Mouse (Mus musculus): ENCODE data around the gene Nrxn3. TPM values are rescaled to one million over a fixed set of nuclear protein-coding genes. Genes with fewer than 3 reads are reported as not detected.

Gene Nrxn3
- polyA plus RNA-seq, 1 experiment from 2014 or later: 4.4 TPM

- H3K9me3 ChIP-seq: no peaks in the 10 kb centered on the region
- no peak overlapping the region for H3K27ac ChIP-seq (replicated peaks)
- H3K4me3 ChIP-seq: no peak overlapping the region
- no peaks in the 10 kb centered on the region for H3K36me3 ChIP-seq (replicated peaks)
- no peak for DNase-seq (ENCODE audit: low spot score)
- no peaks in the 10 kb centered on the region for H3K27me3 ChIP-seq (replicated peaks; ENCODE audit: low read depth, poor library complexity, severe bottlenecking)
- WGBS: 86% methylated on average over 3 of the region's 3 CpGs
- no peaks in the 10 kb centered on the region for H3K4me1 ChIP-seq
Measured at GRCm38 (mm10) chr12:90181566-90181965, 1458.9 kb downstream of the Nrxn3 start.

GRCm38 (mm10) chr12:90183021-90183420, 1460.3 kb downstream of the Nrxn3 start:
- no peak for DNase-seq (ENCODE audit: low spot score)
- no peak overlapping the region for H3K27ac ChIP-seq (replicated peaks)
- H3K27me3 ChIP-seq (replicated peaks; ENCODE audit: low read depth, poor library complexity, severe bottlenecking): no peaks in the 10 kb centered on the region
- WGBS: 73% methylated on average over 2 of the region's 2 CpGs
- H3K9me3 ChIP-seq: no peaks in the 10 kb centered on the region
- no peaks in the 10 kb centered on the region for H3K4me1 ChIP-seq
- H3K4me3 ChIP-seq: no peak overlapping the region
- no peaks in the 10 kb centered on the region for H3K36me3 ChIP-seq (replicated peaks)

- no peak for DNase-seq (ENCODE audit: low spot score)
- Histone ChIP-seq H3K36me3 (replicated peaks) (no peaks in the 10 kb centered on the region), H3K9me3 (no peaks in the 10 kb centered on the region), H3K27me3 (replicated peaks; ENCODE audit: low read depth, poor library complexity, severe bottlenecking) (no peaks in the 10 kb centered on the region), H3K4me1 (peaks cover 9% of the 10 kb centered on the region; the same call in 1 of the 2 replicates), H3K27ac (replicated peaks) (no peak overlapping the region), H3K4me3 (no peak overlapping the region)
Measured at GRCm38 (mm10) chr12:90196161-90196560, 1473.5 kb downstream of the Nrxn3 start.

GRCm38 (mm10) chr12:90197994-90198393, 1475.3 kb downstream of the Nrxn3 start:
- Histone ChIP-seq H3K27ac (replicated peaks) (no peak overlapping the region), H3K36me3 (replicated peaks) (no peaks in the 10 kb centered on the region), H3K27me3 (replicated peaks; ENCODE audit: low read depth, poor library complexity, severe bottlenecking) (no peaks in the 10 kb centered on the region), H3K9me3 (no peaks in the 10 kb centered on the region), H3K4me3 (no peak overlapping the region), H3K4me1 (peaks cover 9% of the 10 kb centered on the region; the same call in 1 of the 2 replicates)
- no peak for DNase-seq (ENCODE audit: low spot score)
- WGBS: 91% methylated on average over 3 of the region's 3 CpGs

GRCm38 (mm10) chr12:90202501-90202900, 1479.8 kb downstream of the Nrxn3 start:
- Histone ChIP-seq H3K27me3 (replicated peaks; ENCODE audit: low read depth, poor library complexity, severe bottlenecking) (no peaks in the 10 kb centered on the region), H3K36me3 (replicated peaks) (no peaks in the 10 kb centered on the region), H3K4me1 (peaks cover 9% of the 10 kb centered on the region; the same call in 1 of the 2 replicates), H3K4me3 (no peak overlapping the region), H3K9me3 (no peaks in the 10 kb centered on the region), H3K27ac (replicated peaks) (no peak overlapping the region)
- 88% methylated on average over 1 of the region's 1 CpGs for WGBS
- no peak for DNase-seq (ENCODE audit: low spot score)

- Histone ChIP-seq H3K27ac (replicated peaks) (no peak overlapping the region), H3K4me1 (no peaks in the 10 kb centered on the region), H3K4me3 (no peak overlapping the region), H3K36me3 (replicated peaks) (no peaks in the 10 kb centered on the region), H3K9me3 (no peaks in the 10 kb centered on the region), H3K27me3 (replicated peaks; ENCODE audit: low read depth, poor library complexity, severe bottlenecking) (no peaks in the 10 kb centered on the region)
- no peak for DNase-seq (ENCODE audit: low spot score)
- 65% methylated on average over 2 of the region's 2 CpGs for WGBS
Measured at GRCm38 (mm10) chr12:90211410-90211809, 1488.7 kb downstream of the Nrxn3 start.

GRCm38 (mm10) chr12:90217060-90217459, 1494.4 kb downstream of the Nrxn3 start:
- no peaks in the 10 kb centered on the region for H3K27me3 ChIP-seq (replicated peaks; ENCODE audit: low read depth, poor library complexity, severe bottlenecking)
- no peak for DNase-seq (ENCODE audit: low spot score)
- no peaks in the 10 kb centered on the region for H3K36me3 ChIP-seq (replicated peaks)
- H3K4me3 ChIP-seq: no peak overlapping the region
- no peaks in the 10 kb centered on the region for H3K9me3 ChIP-seq
- no peaks in the 10 kb centered on the region for H3K4me1 ChIP-seq
- H3K27ac ChIP-seq (replicated peaks): no peak overlapping the region
- 91% methylated on average over 6 of the region's 6 CpGs for WGBS

GRCm38 (mm10) chr12:90229062-90229461, 1506.4 kb downstream of the Nrxn3 start:
- no peak for DNase-seq (ENCODE audit: low spot score)
- no peaks in the 10 kb centered on the region for H3K9me3 ChIP-seq
- no peaks in the 10 kb centered on the region for H3K27me3 ChIP-seq (replicated peaks; ENCODE audit: low read depth, poor library complexity, severe bottlenecking)
- no peak overlapping the region for H3K4me3 ChIP-seq
- no peak overlapping the region for H3K27ac ChIP-seq (replicated peaks)
- 61% methylated on average over 2 of the region's 2 CpGs for WGBS
- H3K36me3 ChIP-seq (replicated peaks): no peaks in the 10 kb centered on the region
- 0 out of 2 replicates have a peak, but pooled peaks cover 3% of the 10 kb centered on the region for H3K4me1 ChIP-seq

- no peaks in the 10 kb centered on the region for H3K27me3 ChIP-seq (replicated peaks; ENCODE audit: low read depth, poor library complexity, severe bottlenecking)
- H3K36me3 ChIP-seq (replicated peaks): no peaks in the 10 kb centered on the region
- no peaks in the 10 kb centered on the region for H3K4me1 ChIP-seq
- no peak overlapping the region for H3K4me3 ChIP-seq
- H3K27ac ChIP-seq (replicated peaks): no peak overlapping the region
- no peak for DNase-seq (ENCODE audit: low spot score)
- H3K9me3 ChIP-seq: no peaks in the 10 kb centered on the region
- WGBS: 90% methylated on average over 5 of the region's 5 CpGs
Measured at GRCm38 (mm10) chr12:90236093-90236492, 1513.4 kb downstream of the Nrxn3 start.

GRCm38 (mm10) chr12:90260301-90260700, 1537.6 kb downstream of the Nrxn3 start:
- 72% methylated on average over 4 of the region's 4 CpGs for WGBS
- H3K27ac ChIP-seq (replicated peaks): no peak overlapping the region
- H3K36me3 ChIP-seq (replicated peaks): no peaks in the 10 kb centered on the region
- H3K4me1 ChIP-seq: peaks cover 3% of the 10 kb centered on the region; the same call in 1 of the 2 replicates
- no peak overlapping the region for H3K4me3 ChIP-seq
- no peaks in the 10 kb centered on the region for H3K9me3 ChIP-seq
- DNase-seq (ENCODE audit: low spot score): no peak
- no peaks in the 10 kb centered on the region for H3K27me3 ChIP-seq (replicated peaks; ENCODE audit: low read depth, poor library complexity, severe bottlenecking)

GRCm38 (mm10) chr12:90268111-90268510, 1545.4 kb downstream of the Nrxn3 start:
- no peaks in the 10 kb centered on the region for H3K9me3 ChIP-seq
- no peak for DNase-seq (ENCODE audit: low spot score)
- peaks cover 4% of the 10 kb centered on the region; the same call in 1 of the 2 replicates for H3K4me1 ChIP-seq
- no peak overlapping the region for H3K27ac ChIP-seq (replicated peaks)
- no peaks in the 10 kb centered on the region for H3K36me3 ChIP-seq (replicated peaks)
- H3K27me3 ChIP-seq (replicated peaks; ENCODE audit: low read depth, poor library complexity, severe bottlenecking): no peaks in the 10 kb centered on the region
- 91% methylated on average over 2 of the region's 2 CpGs for WGBS
- no peak overlapping the region for H3K4me3 ChIP-seq

GRCm38 (mm10) chr12:90270763-90271379, 1548.2 kb downstream of the Nrxn3 start:
- no peak overlapping the region for H3K4me3 ChIP-seq
- H3K36me3 ChIP-seq (replicated peaks): no peaks in the 10 kb centered on the region
- H3K9me3 ChIP-seq: no peaks in the 10 kb centered on the region

GRCm38 (mm10) chr12:90274621-90275236, 1552.1 kb downstream of the Nrxn3 start:
- no peak for DNase-seq (ENCODE audit: low spot score)
- H3K4me1 ChIP-seq: no peaks in the 10 kb centered on the region; the same call in 1 of the 2 replicates
- H3K4me3 ChIP-seq: no peak overlapping the region
- H3K27me3 ChIP-seq (replicated peaks; ENCODE audit: low read depth, poor library complexity, severe bottlenecking): no peaks in the 10 kb centered on the region
- H3K27ac ChIP-seq (replicated peaks): no peak overlapping the region
- 78% methylated on average over 7 of the region's 7 CpGs for WGBS
- no peaks in the 10 kb centered on the region for H3K9me3 ChIP-seq
- H3K36me3 ChIP-seq (replicated peaks): no peaks in the 10 kb centered on the region

More at GRCm38 (mm10) chr12:90270763-90271379, 1548.2 kb downstream of the Nrxn3 start:
- H3K27ac ChIP-seq (replicated peaks): no peak overlapping the region
- DNase-seq (ENCODE audit: low spot score): no peak
- H3K4me1 ChIP-seq: peaks cover 4% of the 10 kb centered on the region; the same call in 1 of the 2 replicates
- no peaks in the 10 kb centered on the region for H3K27me3 ChIP-seq (replicated peaks; ENCODE audit: low read depth, poor library complexity, severe bottlenecking)

Measured in embryonic facial prominence, embryonic 10.5 days (tissue).